Mouse (Mus musculus): ENCODE measurements at regions not wholly inside any gene's neighbourhood (a gene's known extent, or its start where the extent isn't known, plus 50 kb on each side); places are given as distances from the start of the nearest gene placed in this dataset.

DNA sequence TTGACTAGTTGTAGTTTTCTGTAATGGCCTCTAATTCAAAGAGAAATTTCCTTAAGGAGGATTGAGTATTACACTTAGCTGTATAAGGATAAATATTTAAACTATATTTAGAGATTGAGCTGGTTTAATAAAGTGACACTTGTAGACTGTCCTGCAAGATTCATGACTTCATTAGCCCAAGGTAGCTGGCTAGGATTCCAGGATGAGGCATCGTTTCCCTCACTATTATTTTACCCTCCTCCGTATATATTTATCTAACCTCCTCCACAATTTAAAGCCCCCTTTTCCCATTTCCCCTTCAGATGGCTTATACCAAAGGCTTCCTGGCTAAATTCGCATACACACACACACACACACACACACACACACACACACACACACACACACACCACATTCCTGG lies 322.0 kb upstream of the Zfp637 start:
- Histone ChIP-seq H3K27me3 (no peaks in the 10 kb centered on the region), H3K9ac (no peak overlapping the region), H3K27ac (no peak overlapping the region), H3K4me3 (replicated peaks) (no peak overlapping the region), H3K9me3 (replicated peaks) (no peaks in the 10 kb centered on the region), H3K4me2 (no peak overlapping the region), H3K4me1 (replicated peaks) (no peaks in the 10 kb centered on the region), H3K36me3 (no peaks in the 10 kb centered on the region)
- WGBS (ENCODE audit: insufficient replicate concordance) = 56% methylated on average over 3 of the region's 3 CpGs
- no peak for ATAC-seq (ENCODE audit: low read depth)
- no peak for DNase-seq

DNA sequence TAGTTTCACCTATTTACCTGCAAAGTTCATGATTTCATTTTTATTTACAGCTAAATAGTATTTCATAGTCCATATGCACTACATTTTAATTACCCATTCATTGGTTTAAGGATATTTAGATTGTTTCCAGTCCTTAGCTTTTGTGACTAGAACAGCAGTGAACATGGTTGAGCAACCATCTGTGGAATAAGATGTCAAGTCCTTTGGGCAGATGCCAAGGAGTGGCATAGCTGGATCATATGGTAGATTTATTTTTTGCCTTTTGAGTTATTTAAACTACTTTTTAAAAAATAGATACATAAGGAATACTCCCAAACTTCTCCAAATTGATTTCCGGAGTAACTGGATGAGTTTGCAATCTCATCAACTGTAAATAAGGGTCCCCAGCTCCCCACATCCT lies 321.5 kb upstream of the Zfp637 start:
- no peaks in the 10 kb centered on the region for H3K36me3 ChIP-seq
- no peak overlapping the region for H3K27ac ChIP-seq
- no peaks in the 10 kb centered on the region for H3K27me3 ChIP-seq
- no peak overlapping the region for H3K4me2 ChIP-seq
- no peaks in the 10 kb centered on the region for H3K9me3 ChIP-seq (replicated peaks)
- no peaks in the 10 kb centered on the region for H3K4me1 ChIP-seq (replicated peaks)
- no peak overlapping the region for H3K4me3 ChIP-seq (replicated peaks)
- 84% methylated on average over 1 of the region's 1 CpGs for WGBS (ENCODE audit: insufficient replicate concordance)
- DNase-seq = no peak
- ATAC-seq (ENCODE audit: low read depth) = no peak
- no peak overlapping the region for H3K9ac ChIP-seq

DNA sequence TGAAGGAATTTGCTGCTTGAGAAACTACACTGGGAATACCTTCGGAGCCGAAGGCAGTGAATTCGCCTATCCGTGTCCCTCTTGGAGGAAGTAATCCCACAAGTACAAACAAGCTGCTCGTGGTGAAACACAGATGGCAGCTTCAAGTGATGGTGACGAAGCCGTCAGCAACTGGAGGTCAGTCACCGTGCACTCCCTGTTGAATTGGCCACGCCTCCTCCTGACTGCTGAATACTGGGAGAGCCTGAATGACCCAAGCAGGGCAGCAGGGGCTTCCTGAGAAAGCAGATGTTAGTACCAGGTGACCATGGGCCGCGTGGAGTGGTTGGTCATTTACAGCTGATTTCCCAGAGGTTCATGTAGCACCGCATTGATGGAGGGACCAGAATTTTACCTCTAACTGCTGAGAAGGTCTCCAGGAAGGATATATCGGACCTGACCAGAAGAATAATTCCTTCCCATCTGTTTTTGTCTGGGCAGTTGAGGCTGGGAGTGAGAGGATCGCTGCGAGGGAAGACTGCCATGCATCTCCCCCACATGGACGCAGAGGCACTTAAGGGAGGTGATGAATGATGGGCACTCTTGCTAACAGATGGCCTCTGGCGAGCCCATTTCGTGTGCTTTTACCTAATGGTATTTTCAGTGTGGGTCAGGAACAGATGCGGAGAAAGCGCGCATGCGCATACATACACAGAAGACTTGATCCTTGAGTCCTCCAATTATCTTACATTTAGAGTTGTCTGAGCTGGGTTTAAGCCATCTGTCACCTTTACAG lies 314.6 kb upstream of the Zfp637 start:
- no peak overlapping the region for H3K9ac ChIP-seq
- H3K4me2 ChIP-seq = no peak overlapping the region
- DNase-seq = no peak
- H3K4me3 ChIP-seq (replicated peaks) = no peak overlapping the region
- WGBS (ENCODE audit: insufficient replicate concordance) = 66% methylated on average over 22 of the region's 22 CpGs
- H3K4me1 ChIP-seq (replicated peaks) = no peaks in the 10 kb centered on the region
- no peak for ATAC-seq (ENCODE audit: low read depth)
- H3K27me3 ChIP-seq = no peaks in the 10 kb centered on the region
- H3K9me3 ChIP-seq (replicated peaks) = 0 out of 2 replicates have a peak, but pooled peaks cover 3% of the 10 kb centered on the region
- H3K27ac ChIP-seq = no peak overlapping the region
- no peaks in the 10 kb centered on the region for H3K36me3 ChIP-seq

DNA sequence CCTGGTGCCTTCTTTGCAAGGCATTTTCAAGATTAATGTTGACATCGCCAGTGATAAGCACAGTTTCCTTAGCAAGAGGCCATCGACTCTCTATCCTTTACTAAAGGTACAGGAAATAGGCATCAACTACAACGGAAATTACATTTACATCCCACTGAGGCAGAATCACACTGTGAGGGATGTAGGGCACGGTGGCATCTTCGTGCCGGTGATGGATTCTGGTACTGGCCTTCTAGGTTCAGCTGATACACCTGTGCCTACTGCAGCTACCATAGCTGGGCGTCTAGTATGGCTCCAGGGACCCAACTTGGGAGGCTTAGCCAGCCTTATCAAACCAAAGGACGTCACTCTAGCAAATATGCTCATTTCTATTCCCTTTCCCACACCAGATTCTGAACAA lies 313.5 kb upstream of the Zfp637 start:
- 0 out of 2 replicates have a peak, but pooled peaks cover 3% of the 10 kb centered on the region for H3K9me3 ChIP-seq (replicated peaks)
- no peak overlapping the region for H3K9ac ChIP-seq
- no peak overlapping the region for H3K27ac ChIP-seq
- no peaks in the 10 kb centered on the region for H3K27me3 ChIP-seq
- H3K36me3 ChIP-seq = no peaks in the 10 kb centered on the region
- no peak overlapping the region for H3K4me2 ChIP-seq
- no peak overlapping the region for H3K4me3 ChIP-seq (replicated peaks)
- ATAC-seq (ENCODE audit: low read depth) (no peak), DNase-seq (no peak)
- WGBS (ENCODE audit: insufficient replicate concordance) = 67% methylated on average over 8 of the region's 8 CpGs
- H3K4me1 ChIP-seq (replicated peaks) = no peaks in the 10 kb centered on the region

DNA sequence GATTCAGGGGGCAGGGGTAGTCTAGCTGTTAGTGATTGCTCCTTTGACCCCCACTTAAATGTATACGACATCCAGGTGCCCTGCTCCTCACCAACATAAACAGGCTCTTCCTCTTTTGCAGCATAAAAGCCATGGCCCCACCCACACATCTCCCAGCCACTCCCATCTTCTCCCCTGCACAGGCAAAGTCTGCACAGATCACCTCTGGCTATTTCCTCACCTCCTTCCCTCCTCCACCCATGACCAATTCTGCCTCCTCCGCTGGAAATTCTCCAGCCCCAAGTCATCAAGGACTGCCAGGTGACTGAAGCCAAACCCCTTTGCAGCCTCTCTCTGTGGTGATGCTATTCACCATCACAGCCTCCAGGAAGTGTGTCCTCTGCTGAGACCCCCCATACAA lies 306.8 kb upstream of the Zfp637 start:
- H3K9me3 ChIP-seq (replicated peaks) = no peaks in the 10 kb centered on the region
- H3K9ac ChIP-seq = no peak overlapping the region
- H3K27me3 ChIP-seq = no peaks in the 10 kb centered on the region
- no peak overlapping the region for H3K4me2 ChIP-seq
- H3K27ac ChIP-seq = no peak overlapping the region
- H3K36me3 ChIP-seq = no peaks in the 10 kb centered on the region
- DNase-seq (no peak), ATAC-seq (ENCODE audit: low read depth) (no peak)
- no peak overlapping the region for H3K4me3 ChIP-seq (replicated peaks)
- H3K4me1 ChIP-seq (replicated peaks) = no peaks in the 10 kb centered on the region
- 30% methylated on average over 2 of the region's 2 CpGs for WGBS (ENCODE audit: insufficient replicate concordance)

DNA sequence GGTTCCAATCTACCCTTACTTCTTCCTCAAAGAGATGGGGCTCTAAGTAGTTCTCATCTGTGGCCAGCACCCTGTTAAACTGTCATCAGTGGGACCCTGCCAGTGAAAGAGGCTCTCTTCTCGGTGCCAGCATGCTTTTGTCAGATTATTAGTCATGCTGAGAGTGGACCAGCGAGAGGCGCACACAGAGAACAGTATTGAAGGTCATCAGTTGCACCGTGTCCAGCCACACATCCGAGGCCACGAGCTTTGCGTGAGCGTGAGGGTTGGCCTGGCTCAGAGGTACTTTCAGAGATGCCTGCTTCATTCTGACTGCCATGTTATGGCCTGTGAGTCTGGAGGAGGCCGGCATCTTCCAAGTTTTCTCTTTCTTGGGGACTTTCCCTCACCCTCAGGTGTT lies 306.0 kb upstream of the Zfp637 start:
- 75% methylated on average over 9 of the region's 9 CpGs for WGBS (ENCODE audit: insufficient replicate concordance)
- no peaks in the 10 kb centered on the region for H3K9me3 ChIP-seq (replicated peaks)

DNA sequence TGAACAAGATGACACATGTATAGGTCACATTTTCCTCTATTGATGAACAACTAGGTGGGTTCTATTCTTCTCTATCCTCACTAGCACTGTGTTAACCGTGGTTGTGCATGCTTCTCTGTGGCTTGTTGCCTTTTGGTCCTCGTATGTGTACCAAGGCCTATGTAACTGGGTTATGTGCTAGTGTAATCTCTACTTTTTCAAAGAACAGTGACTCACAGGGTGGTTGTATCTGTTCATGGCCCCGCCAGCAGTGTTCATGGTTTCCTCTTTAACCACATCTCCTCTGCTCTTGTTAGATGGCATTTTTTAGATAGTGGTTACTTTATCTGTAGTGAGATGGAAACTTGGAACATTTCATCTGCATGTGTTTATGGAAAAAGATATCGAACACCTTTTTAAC lies 304.9 kb upstream of the Zfp637 start:
- DNase-seq (no peak), ATAC-seq (ENCODE audit: low read depth) (no peak)
- H3K4me1 ChIP-seq (replicated peaks) = no peaks in the 10 kb centered on the region
- H3K27me3 ChIP-seq = no peaks in the 10 kb centered on the region
- no peak overlapping the region for H3K4me3 ChIP-seq (replicated peaks)
- H3K27ac ChIP-seq = no peak overlapping the region
- no peak overlapping the region for H3K9ac ChIP-seq
- WGBS (ENCODE audit: insufficient replicate concordance) = 50% methylated on average over 4 of the region's 4 CpGs
- H3K4me2 ChIP-seq = no peak overlapping the region
- no peaks in the 10 kb centered on the region for H3K36me3 ChIP-seq
- no peaks in the 10 kb centered on the region for H3K9me3 ChIP-seq (replicated peaks)

More for the DNA sequence above, 306.0 kb upstream of the Zfp637 start:
- DNase-seq (no peak), ATAC-seq (ENCODE audit: low read depth) (no peak)
- Histone ChIP-seq H3K4me1 (replicated peaks) (no peaks in the 10 kb centered on the region), H3K4me3 (replicated peaks) (no peak overlapping the region), H3K9ac (no peak overlapping the region), H3K27ac (no peak overlapping the region), H3K4me2 (no peak overlapping the region), H3K27me3 (no peaks in the 10 kb centered on the region), H3K36me3 (no peaks in the 10 kb centered on the region)

DNA sequence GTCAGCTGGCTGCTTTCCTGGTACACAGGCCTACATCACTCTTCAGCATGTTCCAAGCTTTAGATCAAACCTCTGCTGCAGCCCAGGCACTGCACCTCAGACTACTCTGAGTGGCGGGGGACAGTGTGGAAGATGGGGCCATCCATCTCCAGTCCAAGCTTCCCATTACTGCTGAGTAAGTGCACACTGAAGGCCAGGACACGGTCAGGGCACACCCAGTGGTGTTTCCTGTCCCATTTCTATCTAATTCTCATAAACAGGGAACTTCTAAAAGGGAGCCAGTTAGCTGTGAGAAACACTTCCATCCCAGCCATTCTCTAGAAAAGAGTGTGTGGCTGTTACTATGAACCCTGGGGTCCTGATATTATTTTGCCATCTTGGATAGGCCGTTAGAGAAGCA lies 298.5 kb upstream of the Zfp637 start:
- Histone ChIP-seq H3K9me3 (replicated peaks) (no peaks in the 10 kb centered on the region), H3K4me2 (no peak overlapping the region), H3K4me1 (replicated peaks) (no peaks in the 10 kb centered on the region), H3K9ac (no peak overlapping the region), H3K27ac (no peak overlapping the region), H3K36me3 (no peaks in the 10 kb centered on the region), H3K4me3 (replicated peaks) (no peak overlapping the region), H3K27me3 (no peaks in the 10 kb centered on the region)
- 44% methylated on average over 3 of the region's 3 CpGs for WGBS (ENCODE audit: insufficient replicate concordance)
- DNase-seq (no peak), ATAC-seq (ENCODE audit: low read depth) (no peak)

DNA sequence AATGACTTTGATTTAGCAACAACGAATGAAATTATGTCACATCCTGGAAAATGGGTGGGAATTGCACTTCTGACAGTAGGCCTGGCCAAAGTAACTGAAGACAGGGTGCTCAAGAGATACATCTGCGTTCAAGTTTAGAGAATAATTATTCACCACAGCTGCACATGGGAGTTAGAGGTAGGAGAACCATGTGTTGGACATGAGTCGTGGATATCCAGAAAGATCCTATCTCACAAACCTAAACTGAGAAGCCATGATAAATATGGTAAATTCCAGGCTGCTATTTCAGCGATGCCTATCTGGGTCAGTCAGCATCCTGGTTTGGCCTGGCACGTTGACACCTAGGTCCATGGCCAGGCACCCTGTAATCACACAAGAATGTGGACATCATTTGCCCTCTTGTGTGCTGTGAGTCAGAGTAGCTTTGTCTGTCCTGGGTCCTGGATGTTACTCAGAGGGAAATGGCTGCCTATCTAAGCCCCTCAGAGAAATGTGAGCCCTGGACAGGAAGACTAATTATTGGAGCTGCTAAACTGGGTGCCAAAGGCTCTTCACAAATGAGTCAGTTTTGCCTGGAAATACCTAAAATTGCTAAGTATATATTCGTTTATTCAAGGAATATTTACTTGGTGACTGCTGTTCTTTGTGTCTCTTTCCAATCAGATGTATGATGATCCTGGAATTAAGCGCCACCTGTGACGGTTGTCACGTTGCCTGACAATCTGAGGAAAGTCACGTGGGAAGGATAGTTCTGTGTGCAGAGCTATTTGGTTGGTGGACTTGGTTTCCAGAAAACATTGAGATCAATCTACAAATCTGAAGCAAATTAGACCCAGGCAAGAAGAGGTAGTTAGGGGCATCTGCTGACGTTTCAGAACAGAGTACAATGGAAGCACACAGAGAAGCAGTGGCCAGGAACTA lies 296.4 kb upstream of the Zfp637 start:
- Histone ChIP-seq H3K4me3 (replicated peaks) (no peak overlapping the region), H3K36me3 (no peaks in the 10 kb centered on the region), H3K9ac (no peak overlapping the region), H3K4me2 (no peak overlapping the region), H3K27ac (no peak overlapping the region), H3K4me1 (replicated peaks) (no peaks in the 10 kb centered on the region), H3K27me3 (no peaks in the 10 kb centered on the region), H3K9me3 (replicated peaks) (no peaks in the 10 kb centered on the region)
- DNase-seq (no peak), ATAC-seq (ENCODE audit: low read depth) (no peak)
- WGBS (ENCODE audit: insufficient replicate concordance) = 66% methylated on average over 11 of the region's 11 CpGs

DNA sequence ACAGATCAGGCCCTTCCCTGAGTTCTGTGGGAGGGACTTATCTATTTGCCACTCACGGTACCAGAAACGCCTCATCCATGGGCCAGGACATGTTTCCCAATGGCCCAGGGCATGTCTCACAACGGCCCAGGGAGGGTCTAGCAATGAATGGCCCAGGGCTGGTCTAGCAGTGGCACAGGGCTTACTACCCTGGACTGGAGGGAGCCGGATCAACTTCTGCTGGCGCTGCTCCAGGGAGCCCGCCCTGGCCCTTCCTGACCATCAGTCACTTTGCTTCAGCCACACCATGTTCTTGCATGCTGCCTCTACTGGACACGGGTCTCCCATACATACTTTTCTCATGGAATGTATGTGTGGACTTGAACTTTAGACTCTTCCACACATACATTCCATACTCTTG lies 290.1 kb upstream of the Zfp637 start:
- H3K27me3 ChIP-seq = no peaks in the 10 kb centered on the region
- H3K9me3 ChIP-seq (replicated peaks) = no peaks in the 10 kb centered on the region
- no peaks in the 10 kb centered on the region for H3K36me3 ChIP-seq
- no peak for DNase-seq
- H3K4me2 ChIP-seq = no peak overlapping the region
- ATAC-seq (ENCODE audit: low read depth) = no peak
- WGBS (ENCODE audit: insufficient replicate concordance) = 70% methylated on average over 7 of the region's 7 CpGs
- no peak overlapping the region for H3K4me3 ChIP-seq (replicated peaks)
- H3K27ac ChIP-seq = no peak overlapping the region
- no peaks in the 10 kb centered on the region for H3K4me1 ChIP-seq (replicated peaks)
- H3K9ac ChIP-seq = no peak overlapping the region

DNA sequence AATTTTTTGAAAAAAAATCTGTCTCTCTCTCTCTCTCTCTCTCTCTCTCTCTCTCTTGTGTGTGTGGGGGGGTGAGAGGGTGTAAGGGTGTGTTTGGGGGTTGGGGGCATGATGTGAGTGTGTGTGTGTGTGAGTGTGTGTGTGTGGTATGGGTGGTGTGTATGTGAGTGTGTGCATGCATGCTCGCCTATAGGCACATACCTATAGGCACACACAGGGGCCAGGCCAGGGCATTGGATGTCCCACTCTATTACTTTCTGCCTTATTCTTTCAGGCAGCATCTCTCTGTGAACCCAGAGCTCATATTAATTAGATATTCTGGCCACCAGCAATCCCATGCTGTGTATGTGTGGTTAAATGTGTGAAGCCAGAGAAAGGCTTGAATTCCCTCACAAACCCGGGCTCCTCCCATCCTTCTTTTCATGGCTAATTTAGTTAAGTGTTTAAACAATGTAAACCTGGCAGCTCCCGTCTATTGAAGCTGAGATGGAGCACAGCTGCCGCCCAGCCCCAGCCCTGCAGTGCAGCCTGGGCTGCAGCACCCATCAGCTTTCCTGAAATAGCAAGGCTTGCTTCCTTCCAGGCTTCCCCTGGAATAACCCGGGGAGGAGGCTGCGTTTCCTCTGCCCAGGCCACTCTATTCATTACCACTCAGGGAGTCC lies 288.8 kb upstream of the Zfp637 start:
- H3K4me2 ChIP-seq = no peak overlapping the region
- no peak overlapping the region for H3K4me3 ChIP-seq (replicated peaks)
- 16% methylated on average over 6 of the region's 6 CpGs for WGBS (ENCODE audit: insufficient replicate concordance)
- H3K36me3 ChIP-seq = no peaks in the 10 kb centered on the region
- H3K9me3 ChIP-seq (replicated peaks) = no peaks in the 10 kb centered on the region
- no peak for ATAC-seq (ENCODE audit: low read depth)
- no peaks in the 10 kb centered on the region for H3K27me3 ChIP-seq
- no peaks in the 10 kb centered on the region for H3K4me1 ChIP-seq (replicated peaks)
- no peak for DNase-seq
- no peak overlapping the region for H3K9ac ChIP-seq
- H3K27ac ChIP-seq = no peak overlapping the region

All from liver, embryonic 13.5 days (tissue).